Mouse (Mus musculus) hindbrain, embryonic 13.5 days (tissue): ENCODE data around the gene Gsap. TPM values are rescaled to one million over a fixed set of nuclear protein-coding genes. Genes with fewer than 3 reads are reported as not detected.
"Not testable (repeated sequence)": the region's sequence is repeated elsewhere in the genome, so short reads cannot be mapped to it uniquely, and the experiment has no call there.

Experiments used
- ATAC-seq: fragments of 200-750 bp; cut with Nextera tagmentation; 2 replicates; pipeline ENCODE4 v1.8.0; 2017; ENCODE audit warnings: moderate TSS enrichment; ENCODE audit not compliant: low FRiP score
- H3K27ac ChIP-seq: fragments of 300-500 bp; sonication (generic); 2 replicates; pipeline ENCODE4 v1.5.1; 2015; ENCODE audit warnings: inconsistent platforms, mild to moderate bottlenecking, moderate library complexity
- H3K27me3 ChIP-seq: fragments of 300-500 bp; sonication (generic); 2 replicates; pipeline ENCODE4 v1.6.1; 2015; ENCODE audit warnings: mild to moderate bottlenecking, inconsistent platforms
- H3K36me3 ChIP-seq: fragments of 300-500 bp; sonication (generic); 2 replicates; pipeline ENCODE4 v1.6.1; 2015; ENCODE audit warnings: mild to moderate bottlenecking, inconsistent platforms
- H3K4me1 ChIP-seq: fragments of 300-500 bp; sonication (generic); replicated peaks from 2 replicates; pipeline ENCODE4 v1.6.1; 2015; ENCODE audit warnings: inconsistent platforms
- H3K4me2 ChIP-seq: fragments of 300-500 bp; sonication (generic); 2 replicates; pipeline ENCODE4 v1.6.1; 2015; ENCODE audit warnings: inconsistent platforms, mild to moderate bottlenecking, moderate library complexity
- H3K4me3 ChIP-seq: fragments of 300-500 bp; sonication (generic); 2 replicates; pipeline ENCODE4 v1.5.1; 2015; ENCODE audit warnings: mild to moderate bottlenecking, inconsistent platforms
- H3K9ac ChIP-seq: fragments of 300-500 bp; sonication (generic); 2 replicates; pipeline ENCODE4 v1.6.1; 2015; ENCODE audit warnings: mild to moderate bottlenecking, inconsistent platforms
- H3K9me3 ChIP-seq: fragments of 300-500 bp; sonication (generic); 2 replicates; pipeline ENCODE4 v1.6.1; 2016; ENCODE audit warnings: inconsistent platforms
- WGBS: fragments of 180-500 bp; shearing (Covaris S2); methylation state at CpG from one replicate; pipeline ENCODE4 v1.1.7; 2015; 5-methylcytosine and 5-hydroxymethylcytosine counted together
- polyA plus RNA-seq: library from polyadenylated mRNA; unstranded; fragments of >200 nt; fragmentation: Nextera tagmentation; extraction: Ambion mirVana; gene quantifications from 2 replicates; pipeline ENCODE4 v1.2.1, GENCODE M21; 2015

The Gsap gene
- polyA plus RNA-seq, 1 experiment from 2014 or later, result 9.9 TPM

DNA sequence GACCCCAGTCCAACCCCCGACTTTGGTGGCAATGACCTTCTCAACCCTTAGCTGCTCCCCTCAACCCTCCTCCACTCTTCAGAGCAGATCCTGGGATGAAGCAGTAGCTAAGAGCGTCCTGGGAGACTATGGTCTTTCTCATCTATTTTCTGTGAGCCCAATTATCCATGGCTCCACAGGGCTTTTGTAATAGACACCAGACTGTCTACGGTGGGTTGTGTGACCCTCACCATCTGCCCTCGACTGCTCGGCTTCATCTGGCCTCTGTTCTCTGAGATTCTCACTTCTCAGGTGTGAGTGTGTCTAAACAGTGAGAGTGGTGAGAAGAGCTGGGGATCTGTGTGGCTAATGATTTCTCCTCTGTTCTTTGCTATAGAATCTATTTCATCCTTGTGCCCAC, 121.1 kb downstream of the Gsap start:
- Histone ChIP-seq H3K4me3 (no peak overlapping the region), H3K27me3 (no peaks in the 10 kb centered on the region), H3K27ac (no peak overlapping the region), H3K9me3 (no peaks in the 10 kb centered on the region), H3K4me2 (no peak overlapping the region), H3K4me1 (no peaks in the 10 kb centered on the region), H3K36me3 (no peaks in the 10 kb centered on the region), H3K9ac (no peak overlapping the region)
- whole genome bisulfite sequencing, result 61% methylated on average over 5 of the region's 5 CpGs
- ATAC-seq, result no peak

DNA sequence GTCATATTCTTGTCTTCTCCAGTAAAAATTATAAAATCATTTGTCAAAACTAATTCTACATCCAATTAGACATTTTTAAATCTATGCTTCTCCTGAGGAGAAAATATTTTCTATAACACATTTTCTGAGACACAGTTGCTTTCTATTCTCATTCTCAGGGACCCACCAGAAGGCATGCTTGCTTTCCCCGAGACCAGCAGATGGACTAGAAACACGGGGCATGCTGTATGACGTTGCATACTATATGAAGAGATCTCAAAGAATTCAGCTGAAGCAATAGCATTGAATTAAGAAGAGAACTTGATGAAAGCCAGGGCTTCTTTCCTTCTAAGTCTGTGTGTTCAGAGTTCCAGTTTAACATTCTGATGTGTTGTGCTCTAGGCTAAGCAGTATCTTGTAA, 128.6 kb downstream of the Gsap start:
- Histone ChIP-seq H3K4me3 (no peak overlapping the region), H3K9ac (no peak overlapping the region), H3K27me3 (no peaks in the 10 kb centered on the region), H3K9me3 (no peaks in the 10 kb centered on the region), H3K27ac (no peak overlapping the region), H3K4me1 (no peaks in the 10 kb centered on the region), H3K4me2 (no peak overlapping the region), H3K36me3 (no peaks in the 10 kb centered on the region)
- ATAC-seq, result no peak
- 87% methylated on average over 3 of the region's 3 CpGs for WGBS

GRCm38 (mm10) chr5:21320138-21320537, 134.1 kb downstream of the Gsap start:
- H3K9ac ChIP-seq, result no peak overlapping the region
- H3K4me2 ChIP-seq, result no peak overlapping the region
- no peak overlapping the region for H3K27ac ChIP-seq
- no peak overlapping the region for H3K4me3 ChIP-seq
- no peaks in the 10 kb centered on the region for H3K36me3 ChIP-seq
- 83% methylated on average over 2 of the region's 2 CpGs for WGBS
- no peaks in the 10 kb centered on the region for H3K9me3 ChIP-seq
- no peak for ATAC-seq
- no peaks in the 10 kb centered on the region for H3K4me1 ChIP-seq
- no peaks in the 10 kb centered on the region for H3K27me3 ChIP-seq

DNA sequence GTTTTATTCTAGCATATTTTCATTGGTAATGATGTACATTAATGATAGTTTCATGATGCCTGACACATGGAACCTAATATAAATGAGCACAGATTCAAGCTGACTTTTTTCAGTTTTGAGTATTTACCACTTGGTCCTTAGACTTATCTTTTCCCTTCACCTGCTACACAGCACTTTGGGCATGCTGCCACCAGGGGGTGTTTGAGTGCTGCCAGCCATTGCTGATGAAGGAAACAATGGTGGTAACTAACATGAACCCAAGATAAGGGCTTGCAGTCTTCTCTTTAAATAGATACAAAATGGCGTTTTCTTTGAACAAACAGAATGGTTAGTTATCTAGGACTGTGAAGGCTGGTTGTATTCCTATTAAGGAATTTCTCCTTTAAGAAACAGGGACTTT, 140.4 kb downstream of the Gsap start:
- H3K36me3 ChIP-seq, result no peaks in the 10 kb centered on the region
- 51% methylated on average over 1 of the region's 1 CpGs for WGBS
- H3K9me3 ChIP-seq, result no peaks in the 10 kb centered on the region
- no peak for ATAC-seq
- H3K4me2 ChIP-seq, result no peak overlapping the region
- peaks cover 15% of the 10 kb centered on the region for H3K4me1 ChIP-seq
- H3K9ac ChIP-seq, result no peak overlapping the region
- no peak overlapping the region for H3K4me3 ChIP-seq
- no peaks in the 10 kb centered on the region for H3K27me3 ChIP-seq
- H3K27ac ChIP-seq, result no peak overlapping the region

GRCm38 (mm10) chr5:21328560-21328959, 142.5 kb downstream of the Gsap start:
- no peak overlapping the region for H3K9ac ChIP-seq
- no peak overlapping the region for H3K4me3 ChIP-seq
- H3K9me3 ChIP-seq, result no peaks in the 10 kb centered on the region
- no peaks in the 10 kb centered on the region for H3K27me3 ChIP-seq
- peaks cover 15% of the 10 kb centered on the region for H3K4me1 ChIP-seq
- H3K36me3 ChIP-seq, result no peaks in the 10 kb centered on the region
- 73% methylated on average over 1 of the region's 1 CpGs for WGBS
- no peak for ATAC-seq
- no peak overlapping the region for H3K4me2 ChIP-seq
- no peak overlapping the region for H3K27ac ChIP-seq

DNA sequence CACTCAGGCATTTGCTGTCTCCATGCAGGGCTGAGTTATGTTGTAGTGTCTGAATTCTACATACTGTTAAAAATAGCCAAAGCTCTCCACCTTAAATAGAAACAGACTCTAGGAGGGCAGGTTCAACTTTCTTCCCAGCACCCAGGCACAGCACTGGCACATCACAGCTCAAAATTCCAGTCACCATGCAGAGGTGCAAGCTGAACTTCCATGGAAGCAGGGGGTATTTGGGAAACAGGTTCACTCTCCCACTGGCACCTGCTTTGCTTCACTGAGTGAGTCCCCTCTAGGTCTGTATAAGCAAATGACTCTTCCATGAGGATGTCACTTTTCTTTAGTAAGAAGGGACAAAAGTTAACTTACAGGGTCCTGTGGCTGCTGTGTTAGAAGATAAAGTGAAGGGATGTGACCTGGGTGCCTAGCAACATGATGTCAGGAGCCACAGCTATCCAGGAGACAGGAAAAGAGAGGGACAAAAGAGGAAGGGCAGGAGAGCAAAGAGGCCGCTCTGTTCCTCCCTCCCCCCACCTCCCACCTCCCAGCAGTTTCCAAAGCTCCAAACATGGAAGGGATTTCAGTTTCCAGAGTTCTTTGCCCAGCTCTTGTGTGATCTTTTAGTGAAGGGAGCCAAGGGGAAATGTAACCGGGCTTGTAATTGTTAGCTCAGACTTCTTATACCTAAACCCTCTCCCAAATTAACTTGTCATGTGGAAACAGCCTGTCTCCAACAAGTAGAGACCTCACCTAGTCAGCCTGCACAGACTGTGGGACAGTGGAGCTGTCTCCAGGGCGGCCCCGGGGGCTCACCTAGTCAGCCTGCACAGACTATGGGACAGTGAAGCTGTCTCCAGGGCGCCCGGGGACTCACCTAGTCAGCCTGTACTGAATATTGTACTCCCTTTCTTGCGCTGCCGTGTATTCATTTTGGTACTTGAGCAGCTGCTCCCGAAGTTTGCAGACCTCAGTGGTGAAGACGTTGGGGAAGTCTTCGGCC, 143.9 kb downstream of the Gsap start:
- Histone ChIP-seq H3K27me3 (no peaks in the 10 kb centered on the region), H3K36me3 (no peaks in the 10 kb centered on the region), H3K4me3 (no peak overlapping the region), H3K9ac (no peak overlapping the region), H3K4me1 (peaks cover 15% of the 10 kb centered on the region), H3K27ac (no peak overlapping the region; the same call in 1 of the 2 replicates), H3K4me2 (no peak overlapping the region), H3K9me3 (no peaks in the 10 kb centered on the region)
- 0 out of 2 replicates have a peak, but pooled peaks have one; percentile 28 for ATAC-seq
- 30% methylated on average over 11 of the region's 11 CpGs for WGBS

DNA sequence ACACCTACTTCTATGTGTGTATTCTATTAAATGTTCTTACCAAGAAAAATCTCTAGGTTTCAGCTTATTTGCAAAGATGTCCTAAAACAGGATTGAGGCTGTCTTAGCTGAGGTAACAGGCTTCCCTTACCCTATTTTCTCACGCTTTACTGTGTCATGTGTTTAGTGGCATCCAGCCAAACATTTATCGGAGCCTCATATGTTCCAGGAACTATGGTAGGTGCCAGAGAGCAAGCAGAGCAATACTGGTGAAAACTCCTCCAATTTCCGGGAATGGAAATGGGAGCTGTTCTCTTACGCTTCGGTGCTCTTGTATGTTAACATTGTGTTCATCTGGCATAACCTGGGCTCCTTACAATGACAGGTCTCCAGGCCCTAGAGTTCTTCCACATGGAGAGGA, 145.6 kb downstream of the Gsap start:
- ATAC-seq, result no peak
- no peaks in the 10 kb centered on the region for H3K27me3 ChIP-seq
- no peak overlapping the region for H3K4me3 ChIP-seq
- H3K9me3 ChIP-seq, result no peaks in the 10 kb centered on the region
- no peak overlapping the region for H3K4me2 ChIP-seq
- no peak overlapping the region for H3K9ac ChIP-seq
- no peak overlapping the region for H3K27ac ChIP-seq
- H3K36me3 ChIP-seq, result no peaks in the 10 kb centered on the region
- H3K4me1 ChIP-seq, result peaks cover 15% of the 10 kb centered on the region
- WGBS, result 82% methylated on average over 5 of the region's 5 CpGs

- H3K4me3 ChIP-seq, result no peak overlapping the region
- no peaks in the 10 kb centered on the region for H3K27me3 ChIP-seq
- H3K4me1 ChIP-seq, result peaks cover 15% of the 10 kb centered on the region
- ATAC-seq, result no peak
- no peak overlapping the region for H3K4me2 ChIP-seq
- H3K27ac ChIP-seq, result no peak overlapping the region
- 91% methylated on average over 1 of the region's 1 CpGs for WGBS
- H3K9me3 ChIP-seq, result no peaks in the 10 kb centered on the region
- no peak overlapping the region for H3K9ac ChIP-seq
- no peaks in the 10 kb centered on the region for H3K36me3 ChIP-seq
Observed at GRCm38 (mm10) chr5:21332119-21332518, 146.1 kb downstream of the Gsap start.

DNA sequence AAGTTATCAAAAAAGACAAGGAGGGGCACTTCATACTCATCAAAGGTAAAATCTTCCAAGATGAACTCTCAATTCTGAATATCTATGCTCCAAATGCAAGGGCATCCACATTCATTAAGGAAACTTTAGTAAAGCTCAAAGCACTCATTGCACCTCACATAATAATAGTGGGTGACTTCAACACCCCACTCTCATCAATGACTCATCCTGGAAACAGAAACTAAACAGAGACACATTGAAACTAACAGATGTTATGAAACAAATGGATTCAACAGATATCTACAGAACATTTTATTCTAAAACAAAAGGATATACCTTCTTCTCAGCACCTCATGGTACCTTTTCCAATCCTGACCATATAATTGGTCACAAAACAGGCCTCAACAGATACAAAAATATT, 156.2 kb downstream of the Gsap start:
- ATAC-seq, H3K27ac ChIP-seq, H3K36me3 ChIP-seq, H3K9me3 ChIP-seq, H3K9ac ChIP-seq, H3K4me3 ChIP-seq, H3K4me1 ChIP-seq, H3K27me3 ChIP-seq, H3K4me2 ChIP-seq: not testable (repeated sequence)

- WGBS, result 90% methylated on average over 7 of the region's 7 CpGs
Observed at GRCm38 (mm10) chr5:21348366-21348765, 162.3 kb downstream of the Gsap start.

GRCm38 (mm10) chr5:21351678-21352077, 165.6 kb downstream of the Gsap start:
- Histone ChIP-seq H3K4me2 (no peak overlapping the region), H3K36me3 (no peaks in the 10 kb centered on the region), H3K27ac (no peak overlapping the region), H3K4me3 (no peak overlapping the region), H3K27me3 (no peaks in the 10 kb centered on the region), H3K4me1 (peaks cover 9% of the 10 kb centered on the region), H3K9ac (no peak overlapping the region), H3K9me3 (no peaks in the 10 kb centered on the region)
- ATAC-seq, result no peak

More at GRCm38 (mm10) chr5:21348366-21348765, 162.3 kb downstream of the Gsap start:
- H3K27me3 ChIP-seq, result no peaks in the 10 kb centered on the region
- H3K9ac ChIP-seq, result no peak overlapping the region
- H3K36me3 ChIP-seq, result no peaks in the 10 kb centered on the region
- no peak overlapping the region for H3K4me2 ChIP-seq
- no peak overlapping the region for H3K27ac ChIP-seq
- no peaks in the 10 kb centered on the region for H3K4me1 ChIP-seq
- H3K9me3 ChIP-seq, result no peaks in the 10 kb centered on the region
- ATAC-seq, result no peak
- H3K4me3 ChIP-seq, result no peak overlapping the region

- ATAC-seq, result no peak
- Histone ChIP-seq H3K4me1 (peaks cover 9% of the 10 kb centered on the region), H3K36me3 (no peaks in the 10 kb centered on the region), H3K9me3 (0 out of 2 replicates have a peak, but pooled peaks cover 4% of the 10 kb centered on the region), H3K4me2 (no peak overlapping the region), H3K9ac (no peak overlapping the region), H3K27me3 (no peaks in the 10 kb centered on the region), H3K4me3 (no peak overlapping the region), H3K27ac (no peak overlapping the region)
- 90% methylated on average over 3 of the region's 3 CpGs for WGBS
Observed at GRCm38 (mm10) chr5:21358648-21359047, 172.6 kb downstream of the Gsap start.

- Histone ChIP-seq H3K36me3 (no peaks in the 10 kb centered on the region), H3K27me3 (no peaks in the 10 kb centered on the region), H3K9ac (no peak overlapping the region), H3K9me3 (0 out of 2 replicates have a peak, but pooled peaks cover 4% of the 10 kb centered on the region), H3K4me2 (no peak overlapping the region), H3K4me1 (no peaks in the 10 kb centered on the region), H3K27ac (no peak overlapping the region), H3K4me3 (no peak overlapping the region)
- WGBS, result 90% methylated on average over 3 of the region's 3 CpGs
- ATAC-seq, result no peak
Observed at GRCm38 (mm10) chr5:21363343-21363742, 177.3 kb downstream of the Gsap start.
